Mouse (Mus musculus) c-Kit-positive CD71-negative TER-119-negative erythroid progenitor cells, embryonic 14.5 days (primary cell): ENCODE measurements around the gene Sycp2.

Experiments used
- DNase-seq: peaks from one replicate; pipeline ENCODE4 v3.0.0-alpha.2; 2013; ENCODE audit warnings: low read depth

Sycp2 gene

DNA sequence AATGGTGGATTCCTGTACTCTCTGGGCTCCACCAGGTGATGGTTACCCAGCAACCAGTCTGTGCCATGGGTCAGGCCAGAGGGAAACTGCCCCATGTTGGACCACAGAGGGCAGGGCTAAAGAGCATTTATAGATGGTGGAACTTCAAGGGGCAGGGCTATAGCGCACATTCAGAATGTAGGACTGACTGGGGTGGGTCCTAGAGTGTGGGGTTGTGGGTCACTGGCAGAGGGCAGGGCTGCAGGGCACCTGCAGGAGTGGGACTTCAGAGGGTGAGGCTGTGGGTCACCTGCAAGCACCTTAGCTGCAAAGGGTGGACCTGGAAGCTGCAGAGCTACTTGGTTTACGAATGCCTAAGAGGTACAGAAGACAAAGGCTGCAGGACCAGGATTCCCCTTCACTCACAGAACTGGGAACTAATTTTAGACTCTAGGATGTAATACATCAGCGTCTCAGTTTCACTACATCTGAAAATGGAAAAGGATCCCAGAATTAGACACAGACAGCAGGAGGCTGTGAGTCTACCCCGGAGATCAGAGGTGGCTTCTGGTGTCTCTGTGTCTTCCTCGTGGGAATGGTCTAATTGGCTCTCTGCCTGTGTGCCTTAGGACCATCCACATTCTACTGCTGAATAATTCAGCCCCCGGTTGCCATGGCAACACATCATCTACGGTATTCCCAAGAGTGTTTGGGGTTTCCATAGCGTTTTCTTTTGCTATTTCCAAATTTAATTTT, 103.9 kb downstream of the Sycp2 start:
- no peak for DNase-seq
